Mouse (Mus musculus) brown adipose tissue, adult 24 weeks (tissue): ENCODE results near the gene Foxf2. TPM values are rescaled to one million over a fixed set of nuclear protein-coding genes. Genes with fewer than 3 reads are reported as not detected.

Experiments used
- H3K27ac ChIP-seq: fragments of 200-500 bp; replicated peaks from 2 replicates; pipeline ENCODE4 v1.5.1; 2012; ENCODE audit warnings: low read depth, mild to moderate bottlenecking, low read length
- H3K4me1 ChIP-seq: fragments of 200-500 bp; 2 replicates; pipeline ENCODE4 v1.6.1; 2012; ENCODE audit warnings: low read length, mixed read lengths; ENCODE audit not compliant: control insufficient read depth, insufficient read depth, insufficient read length
- H3K4me3 ChIP-seq: fragments of 200-500 bp; 2 replicates; pipeline ENCODE4 v1.5.1; 2012; ENCODE audit warnings: low read depth, mild to moderate bottlenecking, low read length, moderate library complexity; ENCODE audit not compliant: insufficient read depth
- polyA plus RNA-seq: library from polyadenylated mRNA; stranded (reverse); fragments of >200 nt; gene quantifications from 2 replicates; pipeline ENCODE4 v1.2.4, GENCODE M21; 2012; ENCODE audit not compliant: missing spikeins, insufficient read depth, insufficient read length

The Foxf2 gene
- polyA plus RNA-seq, 1 experiment, result not detected

GRCm38 (mm10) chr13:31620499-31620847 is 5.1 kb upstream of the Foxf2 start:
- Histone ChIP-seq H3K4me3 (no peak overlapping the region), H3K27ac (no peak overlapping the region), H3K4me1 (no peaks in the 10 kb centered on the region)

DNA sequence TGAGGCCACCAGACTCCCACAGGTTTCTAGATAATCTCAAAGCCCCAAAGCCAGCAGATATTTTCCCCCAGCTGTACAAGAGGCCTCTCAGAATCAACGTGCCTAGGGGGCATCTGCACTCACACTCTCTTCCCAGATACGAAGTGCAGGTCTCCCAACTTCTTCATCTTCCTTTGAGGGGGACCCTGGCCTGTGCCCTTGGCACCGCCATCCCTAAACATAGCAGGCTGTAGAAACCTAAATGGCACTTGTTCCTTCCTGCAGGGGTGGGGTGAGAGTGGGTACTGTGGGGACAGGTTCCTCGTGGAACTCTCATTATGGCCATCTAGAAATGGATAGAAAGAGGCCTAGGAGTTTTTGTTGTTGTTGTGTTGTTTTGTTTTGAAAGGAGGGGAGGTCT is 4.7 kb upstream of the Foxf2 start:
- no peak overlapping the region for H3K4me3 ChIP-seq

GRCm38 (mm10) chr13:31621741-31622140 is 3.9 kb upstream of the Foxf2 start:
- H3K4me3 ChIP-seq, result no peak overlapping the region

More for the DNA sequence above, 4.7 kb upstream of the Foxf2 start:
- Histone ChIP-seq H3K27ac (no peak overlapping the region), H3K4me1 (no peaks in the 10 kb centered on the region)

GRCm38 (mm10) chr13:31622371-31622770 is 3.2 kb upstream of the Foxf2 start:
- H3K4me3 ChIP-seq, result no peak overlapping the region
- H3K4me1 ChIP-seq, result no peaks in the 10 kb centered on the region
- no peak overlapping the region for H3K27ac ChIP-seq

More at GRCm38 (mm10) chr13:31621741-31622140, 3.9 kb upstream of the Foxf2 start:
- Histone ChIP-seq H3K27ac (no peak overlapping the region), H3K4me1 (no peaks in the 10 kb centered on the region)

- Histone ChIP-seq H3K27ac (no peak overlapping the region), H3K4me1 (no peaks in the 10 kb centered on the region), H3K4me3 (no peak overlapping the region)
These were observed 2.3 kb upstream of the Foxf2 start for GRCm38 (mm10) chr13:31623291-31623690.

DNA sequence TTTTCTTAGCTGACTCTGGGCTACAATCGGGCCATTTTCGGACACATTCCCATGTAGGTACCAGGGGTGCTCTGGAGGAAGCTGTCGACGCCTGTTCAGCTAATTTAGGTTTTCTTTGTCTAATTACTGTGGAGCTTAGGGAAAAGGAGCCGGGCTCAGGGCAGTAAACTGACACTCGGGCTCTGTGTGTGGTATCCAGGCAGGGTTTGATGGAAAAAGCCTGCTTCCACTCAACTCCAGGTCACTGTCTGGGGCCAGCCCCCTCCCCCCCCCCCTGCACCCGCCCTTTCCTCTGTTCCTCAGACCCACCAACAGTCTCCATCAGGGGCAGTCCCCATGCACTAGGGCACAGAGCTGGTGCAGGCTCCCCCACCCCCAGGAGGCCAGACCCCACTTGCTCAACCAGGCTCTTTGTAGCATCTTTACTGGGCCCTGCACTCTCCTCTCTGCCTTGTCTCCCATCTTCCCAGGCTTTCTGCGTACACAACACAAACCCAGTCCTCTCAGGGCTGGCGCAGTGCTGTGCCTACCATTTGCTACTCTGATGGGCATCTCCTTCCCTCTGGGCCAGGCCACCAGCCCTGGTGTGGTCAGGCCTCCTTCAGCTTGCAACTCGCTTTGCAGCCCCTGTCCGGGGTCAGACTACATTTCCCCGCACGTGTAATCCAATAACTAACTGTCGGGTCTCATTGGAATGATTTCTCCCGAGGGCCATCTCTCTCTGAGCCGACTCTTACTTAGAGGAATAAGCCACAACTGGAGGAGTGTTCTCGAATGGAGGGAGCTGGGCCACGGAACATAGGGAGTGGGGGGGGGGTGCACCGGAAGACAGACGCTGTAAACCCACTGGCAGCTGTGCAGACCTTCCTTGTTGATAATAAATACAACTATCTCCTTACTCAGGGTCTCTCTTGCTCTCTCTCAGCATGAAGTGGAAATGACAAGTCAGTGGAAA is 1.4 kb upstream of the Foxf2 start:
- Histone ChIP-seq H3K27ac (no peak overlapping the region), H3K4me1 (no peaks in the 10 kb centered on the region), H3K4me3 (no peak overlapping the region)

DNA sequence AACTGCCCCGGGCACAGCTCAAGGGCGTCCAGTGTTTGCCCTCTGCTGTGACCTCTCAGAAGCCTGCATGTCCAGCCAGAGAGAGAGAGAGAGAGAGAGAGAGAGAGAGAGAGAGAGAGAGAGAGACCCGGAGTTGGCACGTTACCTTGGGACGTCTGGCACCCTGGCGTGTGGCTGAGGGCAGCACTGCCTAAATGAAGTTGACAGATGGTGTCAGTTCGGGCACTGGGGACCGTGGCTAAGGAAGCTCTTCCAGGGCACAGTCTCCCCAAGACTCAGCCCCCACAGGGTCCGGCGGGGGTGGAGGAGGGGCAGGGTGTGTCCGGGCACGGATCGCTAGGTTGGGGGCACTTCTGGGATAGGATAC is 667 bp upstream of the Foxf2 start:
- Histone ChIP-seq H3K27ac (no peak overlapping the region), H3K4me3 (no peak overlapping the region)

DNA sequence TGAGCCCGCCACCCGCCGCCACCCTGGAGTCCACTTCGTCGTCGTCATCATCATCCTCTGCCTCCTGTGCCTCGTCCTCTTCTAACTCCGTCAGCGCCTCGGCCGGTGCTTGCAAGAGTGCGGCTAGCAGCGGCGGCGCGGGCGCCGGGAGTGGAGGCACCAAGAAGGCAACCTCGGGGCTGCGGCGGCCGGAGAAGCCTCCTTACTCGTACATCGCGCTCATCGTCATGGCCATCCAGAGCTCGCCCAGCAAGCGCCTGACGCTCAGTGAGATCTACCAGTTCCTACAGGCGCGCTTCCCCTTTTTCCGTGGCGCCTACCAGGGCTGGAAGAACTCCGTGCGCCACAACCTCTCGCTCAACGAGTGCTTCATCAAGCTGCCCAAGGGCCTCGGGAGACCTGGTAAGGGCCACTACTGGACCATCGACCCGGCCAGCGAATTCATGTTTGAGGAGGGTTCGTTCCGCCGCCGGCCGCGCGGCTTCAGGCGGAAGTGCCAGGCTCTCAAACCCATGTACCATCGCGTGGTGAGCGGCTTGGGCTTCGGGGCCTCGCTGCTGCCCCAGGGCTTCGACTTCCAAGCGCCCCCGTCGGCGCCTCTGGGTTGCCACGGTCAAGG is 676 bp downstream of the Foxf2 start:
- no peak overlapping the region for H3K27ac ChIP-seq
- H3K4me3 ChIP-seq, result peak overlapping the region; percentile 32
- H3K4me1 ChIP-seq, result no peaks in the 10 kb centered on the region

More for the DNA sequence above, 667 bp upstream of the Foxf2 start:
- no peaks in the 10 kb centered on the region for H3K4me1 ChIP-seq

GRCm38 (mm10) chr13:31626991-31627625 is 1.5 kb downstream of the Foxf2 start:
- H3K27ac ChIP-seq, result no peak overlapping the region
- no peak overlapping the region for H3K4me3 ChIP-seq
- no peaks in the 10 kb centered on the region for H3K4me1 ChIP-seq

DNA sequence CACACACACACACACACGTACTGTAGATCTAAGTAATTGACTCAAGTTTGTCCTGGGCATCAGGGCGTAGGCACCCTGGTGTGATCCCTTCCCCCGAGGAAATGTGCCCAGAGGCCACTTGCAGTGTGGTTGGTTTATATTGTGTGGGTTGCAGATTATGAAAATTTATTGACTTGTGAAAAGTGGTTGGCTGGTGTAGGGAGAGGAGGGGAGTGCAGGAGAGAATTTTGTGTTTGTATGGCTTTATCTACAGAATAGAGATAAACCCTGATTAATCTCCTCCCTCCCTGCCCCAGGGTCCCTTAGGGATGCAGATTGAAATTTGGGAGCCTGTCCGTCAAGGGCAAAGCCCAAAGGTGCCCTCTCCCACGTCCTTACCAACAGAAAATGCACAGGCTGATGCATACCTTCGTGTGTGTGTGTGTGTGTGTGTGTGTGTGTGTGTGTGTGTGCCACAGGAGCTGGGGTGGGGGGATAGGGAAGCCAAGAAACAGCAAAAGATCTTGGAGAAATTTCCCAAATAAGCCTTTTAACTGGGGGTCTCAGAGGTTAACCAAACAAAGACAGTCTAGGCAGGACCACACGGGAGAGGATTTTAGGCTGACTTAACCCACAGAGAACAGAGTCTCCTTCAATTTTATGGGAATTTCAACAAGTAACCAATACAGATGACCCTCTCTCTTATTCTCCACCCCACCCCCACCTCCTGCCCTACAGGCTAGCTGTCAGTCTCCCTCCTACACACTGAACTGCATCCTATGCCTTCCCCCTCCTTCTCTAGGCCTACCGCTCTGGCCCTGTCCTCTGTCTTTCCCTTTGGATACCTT is 2.5 kb downstream of the Foxf2 start:
- Histone ChIP-seq H3K27ac (no peak overlapping the region), H3K4me1 (no peaks in the 10 kb centered on the region), H3K4me3 (no peak overlapping the region)

- Histone ChIP-seq H3K4me1 (no peaks in the 10 kb centered on the region), H3K4me3 (no peak overlapping the region), H3K27ac (no peak overlapping the region)
These were observed 3.1 kb downstream of the Foxf2 start for GRCm38 (mm10) chr13:31628691-31629180.

GRCm38 (mm10) chr13:31629321-31629851 is 3.8 kb downstream of the Foxf2 start:
- H3K4me1 ChIP-seq, result no peaks in the 10 kb centered on the region
- peak overlapping the region; percentile 44 for H3K4me3 ChIP-seq
- H3K27ac ChIP-seq, result no peak overlapping the region

- Histone ChIP-seq H3K4me1 (no peaks in the 10 kb centered on the region), H3K4me3 (0 out of 2 replicates have a peak overlapping the region, but pooled peaks have one; percentile 44), H3K27ac (no peak overlapping the region)
These were observed 4.4 kb downstream of the Foxf2 start for GRCm38 (mm10) chr13:31630051-31630450.

DNA sequence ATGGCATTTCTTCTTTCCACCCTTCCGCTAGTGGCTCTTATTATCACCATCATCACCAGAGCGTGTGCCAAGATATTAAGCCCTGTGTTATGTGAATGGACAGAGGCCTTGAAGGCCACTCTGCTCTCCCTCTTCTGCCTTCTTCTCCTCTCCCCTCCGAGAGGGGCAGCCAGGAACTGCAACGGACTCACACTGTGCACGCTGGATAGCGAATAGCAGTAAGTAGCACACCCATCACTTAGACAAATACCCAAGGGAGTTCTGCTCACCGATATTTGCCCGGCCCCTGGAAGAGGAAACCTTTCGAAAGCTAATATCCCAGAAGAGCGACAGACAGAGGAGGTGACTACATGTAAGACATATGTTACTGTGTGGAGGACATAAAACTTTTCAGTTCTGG is 4.9 kb downstream of the Foxf2 start:
- Histone ChIP-seq H3K27ac (no peak overlapping the region), H3K4me1 (no peaks in the 10 kb centered on the region), H3K4me3 (no peak overlapping the region)
